ENCODE assay signal across 8 mouse cellular contexts in genomic region chr12:81844981-81845380, GRCm38 (mm10). TPM values are rescaled to one million over a fixed set of nuclear protein-coding genes. Genes with fewer than 3 reads are reported as not detected.
DNase-seq lines count a peak whose midpoint lies in the region; ATAC-seq lines count a peak whose summit lies in the region.

No protein-coding gene starts in this region.

- no peaks in the 10 kb centered on the region for H3K36me3 ChIP-seq in kidney, embryonic 14.5 days (ENCODE audit: control insufficient read depth, insufficient read depth, low read length)
- no peaks in the 10 kb centered on the region for H3K36me3 ChIP-seq in hindbrain, embryonic 11.5 days (ENCODE audit: control insufficient read depth, insufficient read depth, low read length)
- no peaks in the 10 kb centered on the region for H3K36me3 ChIP-seq in liver, embryonic 16.5 days (ENCODE audit: control insufficient read depth, insufficient read depth)
- no peaks in the 10 kb centered on the region for H3K36me3 ChIP-seq in stomach, embryonic 15.5 days

- no peak overlapping the region for H3K9ac ChIP-seq in kidney, embryonic 14.5 days (ENCODE audit: low read depth, low read length)
- no peak overlapping the region for H3K9ac ChIP-seq in hindbrain, embryonic 11.5 days (ENCODE audit: low read depth, low read length)
- no peak overlapping the region for H3K9ac ChIP-seq in liver, embryonic 16.5 days (ENCODE audit: low read depth, low read length)
- H3K9ac ChIP-seq in stomach, embryonic 15.5 days = no peak overlapping the region

- peak overlapping the region; percentile 9; the same call in 1 of the 2 replicates for H3K4me3 ChIP-seq in kidney, embryonic 14.5 days (ENCODE audit: low read length)
- peak overlapping the region; percentile 15 for H3K4me3 ChIP-seq in brown adipose tissue, adult 24 weeks (ENCODE audit: insufficient read depth, low read depth, low read length)
- H3K4me3 ChIP-seq in hindbrain, embryonic 11.5 days (ENCODE audit: low read depth, low read length) = no peak overlapping the region
- H3K4me3 ChIP-seq in liver, embryonic 16.5 days (ENCODE audit: low read depth, low read length) = no peak overlapping the region; the same call in 1 of the 2 replicates
- H3K4me3 ChIP-seq in stomach, embryonic 15.5 days (replicated peaks) = peak overlapping the region; percentile 19

- no peaks in the 10 kb centered on the region for H3K9me3 ChIP-seq in kidney, embryonic 14.5 days (ENCODE audit: control insufficient read depth, low read length)
- H3K9me3 ChIP-seq in hindbrain, embryonic 11.5 days (ENCODE audit: control insufficient read depth, low read length) = no peaks in the 10 kb centered on the region
- H3K9me3 ChIP-seq in liver, embryonic 16.5 days (replicated peaks; ENCODE audit: control insufficient read depth, low read length) = no peaks in the 10 kb centered on the region
- no peaks in the 10 kb centered on the region for H3K9me3 ChIP-seq in stomach, embryonic 15.5 days

- DNase-seq in kidney, adult 11 months = no peak
- peak; percentile 51 for DNase-seq in hindbrain, embryonic 11.5 days (ENCODE audit: low spot score)
- DNase-seq in gastrocnemius, postnatal 10 days = no peak
- no peak for DNase-seq in right cerebral cortex, adult 18-20 months

- no peaks in the 10 kb centered on the region for H3K27me3 ChIP-seq in kidney, embryonic 14.5 days (ENCODE audit: control insufficient read depth, insufficient read depth, low read length)
- H3K27me3 ChIP-seq in hindbrain, embryonic 11.5 days (ENCODE audit: control insufficient read depth, insufficient read depth, low read length) = peaks cover 2% of the 10 kb centered on the region; the same call in 1 of the 2 replicates
- 0 out of 2 replicates have a peak, but pooled peaks cover 4% of the 10 kb centered on the region for H3K27me3 ChIP-seq in liver, embryonic 16.5 days (ENCODE audit: control insufficient read depth, insufficient read depth, low read depth, low read length)
- H3K27me3 ChIP-seq in stomach, embryonic 15.5 days (replicated peaks) = no peaks in the 10 kb centered on the region

- H3K27ac ChIP-seq in kidney, embryonic 14.5 days (ENCODE audit: low read depth, low read length) = no peak overlapping the region
- no peak overlapping the region for H3K27ac ChIP-seq in brown adipose tissue, adult 24 weeks (replicated peaks; ENCODE audit: low read depth, low read length)
- no peak overlapping the region for H3K27ac ChIP-seq in hindbrain, embryonic 11.5 days (ENCODE audit: low read depth, low read length)
- no peak overlapping the region for H3K27ac ChIP-seq in liver, embryonic 16.5 days (ENCODE audit: low read length)
- H3K27ac ChIP-seq in stomach, embryonic 15.5 days = no peak overlapping the region

- peak; percentile 73 for ATAC-seq in kidney, embryonic 14.5 days (ENCODE audit: low FRiP score, low TSS enrichment)
- no peak for ATAC-seq in hindbrain, embryonic 11.5 days (ENCODE audit: low FRiP score)
- ATAC-seq in liver, embryonic 16.5 days (ENCODE audit: low read depth) = no peak
- ATAC-seq in stomach, embryonic 15.5 days (ENCODE audit: insufficient read depth, low FRiP score, low read depth) = no peak

- peaks cover 15% of the 10 kb centered on the region; the same call in 1 of the 2 replicates for H3K4me1 ChIP-seq in kidney, embryonic 14.5 days (ENCODE audit: control insufficient read depth, insufficient read depth, low read length)
- H3K4me1 ChIP-seq in brown adipose tissue, adult 24 weeks (ENCODE audit: control insufficient read depth, insufficient read depth, insufficient read length, low read length) = 0 out of 2 replicates have a peak, but pooled peaks cover 3% of the 10 kb centered on the region
- H3K4me1 ChIP-seq in hindbrain, embryonic 11.5 days (replicated peaks; ENCODE audit: control insufficient read depth, insufficient read depth, low read length) = peaks cover 7% of the 10 kb centered on the region
- H3K4me1 ChIP-seq in liver, embryonic 16.5 days (ENCODE audit: control insufficient read depth, low read depth, low read length) = no peaks in the 10 kb centered on the region; the same call in 1 of the 2 replicates
- H3K4me1 ChIP-seq in stomach, embryonic 15.5 days = peaks cover 15% of the 10 kb centered on the region

- H3K4me2 ChIP-seq in kidney, embryonic 14.5 days (replicated peaks; ENCODE audit: low read depth, low read length) = peak overlapping the region; percentile 38
- H3K4me2 ChIP-seq in hindbrain, embryonic 11.5 days (replicated peaks; ENCODE audit: low read depth, low read length) = 0 out of 2 replicates have a peak overlapping the region, but pooled peaks have one; percentile 4
- peak overlapping the region; percentile 27; the same call in 1 of the 2 replicates for H3K4me2 ChIP-seq in liver, embryonic 16.5 days (ENCODE audit: low read depth, low read length)
- peak overlapping the region; percentile 37 for H3K4me2 ChIP-seq in stomach, embryonic 15.5 days

- 9% methylated on average over 14 of the region's 14 CpGs for WGBS in kidney, embryonic 14.5 days
- WGBS in hindbrain, embryonic 11.5 days = 13% methylated on average over 14 of the region's 14 CpGs
- WGBS in liver, embryonic 16.5 days (ENCODE audit: insufficient replicate concordance) = 5% methylated on average over 14 of the region's 14 CpGs
- WGBS in stomach, embryonic 15.5 days = 17% methylated on average over 14 of the region's 14 CpGs

RNA-seq across cellular contexts. Expression of gene Pcnx, which starts 14.8 kb away (rescaled TPM):
- 13.2 and 19.5 TPM in 2 replicates for polyA plus RNA-seq in kidney, embryonic 14.5 days (2014; fragmentation: Nextera tagmentation; extraction: Ambion mirVana)
- polyA plus RNA-seq in brown adipose tissue, adult 24 weeks (2012; ENCODE audit: insufficient read depth, insufficient read length, missing spikeins) = 21.4 and 23.4 TPM in 2 replicates
- polyA plus RNA-seq in hindbrain, embryonic 11.5 days (2014; fragmentation: Nextera tagmentation; extraction: Ambion mirVana) = 11.3 and 13.0 TPM in 2 replicates
- 1.1 and 2.3 TPM in 2 replicates for polyA plus RNA-seq in liver, embryonic 16.5 days (2015; fragmentation: Nextera tagmentation; extraction: Ambion mirVana)
- 8.2 and 9.4 TPM in 2 replicates for polyA plus RNA-seq in stomach, embryonic 15.5 days (2015; fragmentation: Nextera tagmentation; extraction: Ambion mirVana)
- 10 to 100 TPM; 48.3 to 49.1 TPM for total RNA-seq in gastrocnemius, postnatal 10 days (2021)

Comparison
In these comparisons a context has a peak if more than half of its experiments do, and no peak if none do; other contexts are left out.
1. H3K4me3 ChIP-seq: peak in kidney, embryonic 14.5 days (single experiment), brown adipose tissue, adult 24 weeks (single experiment) and stomach, embryonic 15.5 days (single experiment); none in hindbrain, embryonic 11.5 days (single experiment) and liver, embryonic 16.5 days (single experiment).
2. Peak in every context shown above with its lines, with median percentiles within 50 percentile points of each other: H3K4me2 ChIP-seq.